Mouse (Mus musculus): Measurements from ENCODE around the gene Cyp26b1. TPM values are rescaled to one million over a fixed set of nuclear protein-coding genes. Genes with fewer than 3 reads are reported as not detected.
A peak's percentile ranks its signal among the peaks of the same experiment; 100 is the strongest.

Gene Cyp26b1
- polyA plus RNA-seq, 1 experiment from 2014 or later, result 0.03 TPM

GRCm38 (mm10) chr6:84586551-84587200 is 7.0 kb downstream of the Cyp26b1 start:
- H3K27me3 ChIP-seq, result peaks cover 97% of the 10 kb centered on the region
- 1% methylated on average over 28 of the region's 28 CpGs for WGBS (ENCODE audit: insufficient replicate concordance)
- peaks cover 55% of the 10 kb centered on the region for H3K4me1 ChIP-seq (replicated peaks)
- H3K4me2 ChIP-seq, result peak overlapping the region; percentile 64; the same call in 1 of the 2 replicates
- no peak overlapping the region for H3K27ac ChIP-seq
- H3K4me3 ChIP-seq (replicated peaks), result 0 out of 2 replicates have a peak overlapping the region, but pooled peaks have one; percentile 38
- ATAC-seq (ENCODE audit: low read depth) (no peak), DNase-seq (no peak)
- no peaks in the 10 kb centered on the region for H3K9me3 ChIP-seq (replicated peaks)
- no peak overlapping the region for H3K9ac ChIP-seq
- H3K36me3 ChIP-seq, result no peaks in the 10 kb centered on the region

- H3K9ac ChIP-seq, result no peak overlapping the region
- H3K9me3 ChIP-seq (replicated peaks), result no peaks in the 10 kb centered on the region
- no peak for ATAC-seq (ENCODE audit: low read depth)
- DNase-seq, result no peak
- no peaks in the 10 kb centered on the region for H3K36me3 ChIP-seq
- no peak overlapping the region for H3K27ac ChIP-seq
- under 1% methylated on average over 37 of the region's 37 CpGs for WGBS (ENCODE audit: insufficient replicate concordance)
- H3K4me3 ChIP-seq (replicated peaks), result peak overlapping the region; percentile 38
- H3K4me1 ChIP-seq (replicated peaks), result peaks cover 50% of the 10 kb centered on the region
- peaks cover 100% of the 10 kb centered on the region for H3K27me3 ChIP-seq
- H3K4me2 ChIP-seq, result peak overlapping the region; percentile 53
These were observed 7.9 kb downstream of the Cyp26b1 start for GRCm38 (mm10) chr6:84585686-84586300.

- Histone ChIP-seq H3K27ac (no peak overlapping the region), H3K4me3 (replicated peaks) (peak overlapping the region; percentile 38), H3K27me3 (peaks cover 100% of the 10 kb centered on the region), H3K9ac (no peak overlapping the region), H3K36me3 (no peaks in the 10 kb centered on the region), H3K4me1 (replicated peaks) (peaks cover 49% of the 10 kb centered on the region), H3K9me3 (replicated peaks) (no peaks in the 10 kb centered on the region), H3K4me2 (peak overlapping the region; percentile 53)
- DNase-seq (no peak), ATAC-seq (ENCODE audit: low read depth) (no peak)
- WGBS (ENCODE audit: insufficient replicate concordance), result 1% methylated on average over 64 of the region's 66 CpGs
These were observed 8.7 kb downstream of the Cyp26b1 start for GRCm38 (mm10) chr6:84584783-84585685.

GRCm38 (mm10) chr6:84583841-84584782 is 9.6 kb downstream of the Cyp26b1 start:
- no peak overlapping the region for H3K9ac ChIP-seq
- H3K36me3 ChIP-seq, result no peaks in the 10 kb centered on the region
- 2% methylated on average over 48 of the region's 48 CpGs for WGBS (ENCODE audit: insufficient replicate concordance)
- H3K27ac ChIP-seq, result no peak overlapping the region
- peaks cover 94% of the 10 kb centered on the region for H3K27me3 ChIP-seq
- 0 out of 2 replicates have a peak, but pooled peaks have one; percentile 21 for ATAC-seq (ENCODE audit: low read depth)
- H3K4me3 ChIP-seq (replicated peaks), result peak overlapping the region; percentile 38
- H3K4me2 ChIP-seq, result peak overlapping the region; percentile 53
- DNase-seq, result no peak
- H3K4me1 ChIP-seq (replicated peaks), result peaks cover 42% of the 10 kb centered on the region
- H3K9me3 ChIP-seq (replicated peaks), result no peaks in the 10 kb centered on the region

GRCm38 (mm10) chr6:84583371-84583770 is 10.3 kb downstream of the Cyp26b1 start:
- H3K36me3 ChIP-seq, result no peaks in the 10 kb centered on the region
- peak overlapping the region; percentile 38 for H3K4me3 ChIP-seq (replicated peaks)
- peaks cover 87% of the 10 kb centered on the region for H3K27me3 ChIP-seq
- H3K4me2 ChIP-seq, result peak overlapping the region; percentile 53
- 0 out of 2 replicates have a peak, but pooled peaks have one; percentile 21 for ATAC-seq (ENCODE audit: low read depth)
- H3K4me1 ChIP-seq (replicated peaks), result peaks cover 39% of the 10 kb centered on the region
- no peaks in the 10 kb centered on the region for H3K9me3 ChIP-seq (replicated peaks)
- H3K9ac ChIP-seq, result no peak overlapping the region
- WGBS (ENCODE audit: insufficient replicate concordance), result under 1% methylated on average over 26 of the region's 26 CpGs
- H3K27ac ChIP-seq, result no peak overlapping the region
- peak; percentile 19 for DNase-seq

GRCm38 (mm10) chr6:84582826-84583225 is 10.9 kb downstream of the Cyp26b1 start:
- no peak for DNase-seq
- Histone ChIP-seq H3K4me3 (replicated peaks) (no peak overlapping the region), H3K4me1 (replicated peaks) (peaks cover 36% of the 10 kb centered on the region), H3K4me2 (no peak overlapping the region), H3K36me3 (no peaks in the 10 kb centered on the region), H3K9me3 (replicated peaks) (no peaks in the 10 kb centered on the region), H3K27me3 (peaks cover 81% of the 10 kb centered on the region), H3K9ac (no peak overlapping the region), H3K27ac (no peak overlapping the region)
- no peak for ATAC-seq (ENCODE audit: low read depth)
- WGBS (ENCODE audit: insufficient replicate concordance), result 31% methylated on average over 5 of the region's 5 CpGs

GRCm38 (mm10) chr6:84581833-84582445 is 11.8 kb downstream of the Cyp26b1 start:
- no peaks in the 10 kb centered on the region for H3K9me3 ChIP-seq (replicated peaks)
- 50% methylated on average over 9 of the region's 9 CpGs for WGBS (ENCODE audit: insufficient replicate concordance)
- H3K4me1 ChIP-seq (replicated peaks), result peaks cover 29% of the 10 kb centered on the region
- no peak for DNase-seq
- H3K36me3 ChIP-seq, result no peaks in the 10 kb centered on the region
- H3K4me2 ChIP-seq, result no peak overlapping the region
- H3K4me3 ChIP-seq (replicated peaks), result no peak overlapping the region
- no peak overlapping the region for H3K9ac ChIP-seq
- no peak overlapping the region for H3K27ac ChIP-seq
- peaks cover 72% of the 10 kb centered on the region for H3K27me3 ChIP-seq
- no peak for ATAC-seq (ENCODE audit: low read depth)

- H3K4me3 ChIP-seq (replicated peaks), result no peak overlapping the region
- no peak overlapping the region for H3K4me2 ChIP-seq
- H3K36me3 ChIP-seq, result no peaks in the 10 kb centered on the region
- peaks cover 68% of the 10 kb centered on the region for H3K27me3 ChIP-seq
- DNase-seq (no peak), ATAC-seq (ENCODE audit: low read depth) (no peak)
- no peak overlapping the region for H3K9ac ChIP-seq
- peaks cover 29% of the 10 kb centered on the region for H3K4me1 ChIP-seq (replicated peaks)
- 51% methylated on average over 6 of the region's 6 CpGs for whole genome bisulfite sequencing (ENCODE audit: insufficient replicate concordance)
- H3K9me3 ChIP-seq (replicated peaks), result no peaks in the 10 kb centered on the region
- H3K27ac ChIP-seq, result no peak overlapping the region
These were observed 12.5 kb downstream of the Cyp26b1 start for GRCm38 (mm10) chr6:84580979-84581832.

GRCm38 (mm10) chr6:84579508-84579907 is 14.2 kb downstream of the Cyp26b1 start:
- no peaks in the 10 kb centered on the region for H3K36me3 ChIP-seq
- H3K27me3 ChIP-seq, result peaks cover 61% of the 10 kb centered on the region
- H3K4me2 ChIP-seq, result no peak overlapping the region
- no peak overlapping the region for H3K9ac ChIP-seq
- no peak for ATAC-seq (ENCODE audit: low read depth)
- DNase-seq, result no peak
- H3K9me3 ChIP-seq (replicated peaks), result no peaks in the 10 kb centered on the region
- H3K4me1 ChIP-seq (replicated peaks), result peaks cover 13% of the 10 kb centered on the region
- H3K4me3 ChIP-seq (replicated peaks), result no peak overlapping the region
- 41% methylated on average over 8 of the region's 8 CpGs for WGBS (ENCODE audit: insufficient replicate concordance)
- H3K27ac ChIP-seq, result no peak overlapping the region

Data from liver, embryonic 13.5 days (tissue).